Mouse (Mus musculus) CH12.LX (cell line): ENCODE measurements at regions not wholly inside any gene's neighbourhood (a gene's known extent, or its start where the extent isn't known, plus 50 kb on each side); places are given as distances from the start of the nearest gene placed in this dataset.

ENCODE experiments used
- DNase-seq: peaks from one replicate; pipeline ENCODE4 v3.0.0-alpha.2; 2013; ENCODE audit errors: extremely low read depth
- H3K27ac ChIP-seq: 2 replicates; pipeline ENCODE4 v1.5.1; 2012; ENCODE audit warnings: low read depth, mild to moderate bottlenecking, control low read depth, moderate library complexity; ENCODE audit not compliant: insufficient read depth
- H3K27me3 ChIP-seq: replicated peaks from 2 replicates; pipeline ENCODE3; 2012; ENCODE audit warnings: inconsistent platforms
- H3K36me3 ChIP-seq, 2 experiments: replicated peaks in 1 of 2; 2 replicates each; pipeline versions ENCODE3 to v1.6.1; 2012; ENCODE audit warnings: inconsistent platforms in 1 of 2, low read length in 1 of 2, mild to moderate bottlenecking in 1 of 2, mixed read lengths in 1 of 2, moderate library complexity in 1 of 2; ENCODE audit not compliant: control insufficient read depth in 1 of 2, insufficient read depth in 1 of 2
- H3K4me1 ChIP-seq, 2 experiments: 2 replicates each; pipeline ENCODE4 v1.6.1; 2012; ENCODE audit warnings: inconsistent platforms in 1 of 2, moderate library complexity in 1 of 2; ENCODE audit not compliant: insufficient read depth in 2 of 2, control insufficient read depth in 1 of 2
- H3K4me2 ChIP-seq: 2 replicates; pipeline ENCODE4 v1.6.1; 2012; ENCODE audit warnings: low read depth, mild to moderate bottlenecking, control low read depth; ENCODE audit not compliant: poor library complexity, insufficient read depth, severe bottlenecking
- H3K4me3 ChIP-seq, 3 experiments: fragments of 150-350 bp in 1 of 3; sonication (generic) in 1 of 3; replicated peaks in 1 of 3; 2 replicates each; pipeline versions ENCODE3 to v1.5.1; 2011 to 2012; ENCODE audit warnings: low read depth in 2 of 3, low read length in 2 of 3, mild to moderate bottlenecking in 2 of 3, moderate library complexity in 2 of 3, control low read depth in 1 of 3, improper control_type of control experiment in 1 of 3, inconsistent platforms in 1 of 3, mixed read lengths in 1 of 3; ENCODE audit not compliant: poor library complexity in 1 of 3
- H3K79me2 ChIP-seq: replicated peaks from 2 replicates; pipeline ENCODE4 v1.6.1; 2012; ENCODE audit warnings: mild to moderate bottlenecking, moderate library complexity; ENCODE audit not compliant: control insufficient read depth, poor library complexity, insufficient read depth, severe bottlenecking; ENCODE audit errors: extremely low read depth
- H3K9ac ChIP-seq: 2 replicates; pipeline ENCODE4 v1.6.1; 2012; ENCODE audit warnings: low read depth, mild to moderate bottlenecking, control low read depth, moderate library complexity; ENCODE audit not compliant: insufficient read depth
- H3K9me3 ChIP-seq: replicated peaks from 2 replicates; pipeline ENCODE3; 2012; ENCODE audit warnings: low read length, inconsistent platforms, mixed read lengths
- BHLHE40 ChIP-seq: IDR thresholded peaks from 2 replicates; pipeline ENCODE4 v1.6.1; 2011; ENCODE audit warnings: mild to moderate bottlenecking, low read depth, low read length, improper control_type of control experiment
- CHD1 ChIP-seq: IDR thresholded peaks from 2 replicates; pipeline ENCODE4 v1.6.1; 2012; ENCODE audit warnings: low read depth, low read length, improper control_type of control experiment, inconsistent platforms
- CTCF ChIP-seq, 2 experiments: IDR thresholded peaks in 1 of 2; conservative IDR thresholded peaks in 1 of 2; 2 replicates each; pipeline ENCODE4 v1.5.1; 2011 to 2012; ENCODE audit warnings: low read depth in 2 of 2, low read length in 2 of 2, improper control_type of control experiment in 1 of 2, inconsistent platforms in 1 of 2, mild to moderate bottlenecking in 1 of 2, moderate library complexity in 1 of 2
- EP300 ChIP-seq: IDR thresholded peaks from 2 replicates; pipeline ENCODE4 v1.6.1; 2011; ENCODE audit warnings: low read length, improper control_type of control experiment
- JUN ChIP-seq: IDR thresholded peaks from 2 replicates; pipeline ENCODE4 v1.6.1; 2011; ENCODE audit warnings: low read depth, mild to moderate bottlenecking, low read length, improper control_type of control experiment, moderate library complexity; ENCODE audit not compliant: insufficient read depth
- JUND ChIP-seq: conservative IDR thresholded peaks from 2 replicates; pipeline ENCODE4 v1.6.1; 2011; ENCODE audit warnings: low read depth, low read length, improper control_type of control experiment
- MAZ ChIP-seq: IDR thresholded peaks from 2 replicates; pipeline ENCODE4 v1.6.1; 2012; ENCODE audit warnings: low read depth, mild to moderate bottlenecking, inconsistent platforms, low read length, improper control_type of control experiment, moderate library complexity
- NELFE ChIP-seq: IDR thresholded peaks from 2 replicates; pipeline ENCODE4 v1.6.1; 2011; ENCODE audit warnings: low read depth, low read length, improper control_type of control experiment
- POLR2A ChIP-seq: IDR thresholded peaks from 2 replicates; pipeline ENCODE4 v1.6.1; 2011; ENCODE audit warnings: low read depth, mild to moderate bottlenecking, improper control_type of control experiment, low read length
- POLR2AphosphoS2 ChIP-seq: IDR thresholded peaks from 2 replicates; pipeline ENCODE4 v1.6.1; 2011; ENCODE audit warnings: low read depth, low read length, improper control_type of control experiment
- RAD21 ChIP-seq: IDR thresholded peaks from 2 replicates; pipeline ENCODE4 v1.6.1; 2011; ENCODE audit warnings: low read depth, mild to moderate bottlenecking, low read length, improper control_type of control experiment, moderate library complexity
- UBTF ChIP-seq: IDR thresholded peaks from 2 replicates; pipeline ENCODE4 v1.6.1; 2012; ENCODE audit warnings: low read depth, mild to moderate bottlenecking, inconsistent platforms, low read length, improper control_type of control experiment, moderate library complexity
- USF2 ChIP-seq: conservative IDR thresholded peaks from 2 replicates; pipeline ENCODE4 v1.6.1; 2011; ENCODE audit warnings: low read depth, low read length, improper control_type of control experiment
- ZKSCAN1 ChIP-seq: IDR thresholded peaks from 2 replicates; pipeline ENCODE4 v1.6.1; 2012; ENCODE audit warnings: low read depth, inconsistent platforms, low read length, improper control_type of control experiment, borderline replicate concordance
- ZMIZ1 ChIP-seq: IDR thresholded peaks from 2 replicates; pipeline ENCODE4 v1.6.1; 2012; ENCODE audit warnings: low read depth, mild to moderate bottlenecking, inconsistent platforms, low read length, improper control_type of control experiment
- ZNF384 ChIP-seq: IDR thresholded peaks from 2 replicates; pipeline ENCODE4 v1.6.1; 2012; ENCODE audit warnings: low read depth, low read length, improper control_type of control experiment, inconsistent platforms
- dilution Hi-C: fragments of 300-500 bp; cut with MboI; formaldehyde crosslinking; loops from 2 replicates; pipeline ENCODE4 v1.14.3; 2020; ENCODE audit warnings: low sequenced_read_pairs; ENCODE audit not compliant: extremely low pct_unique_long_range_greater_than_20kb, extremely low pct_ligation_motif_present
- in situ Hi-C: fragments of 300-500 bp; cut with MboI; formaldehyde crosslinking; loops from 3 replicates; pipeline ENCODE4 v1.14.3; 2019; ENCODE audit warnings: low sequenced_read_pairs, low pct_ligation_motif_present, low pct_unique_long_range_greater_than_20kb, mixed read lengths

- Histone ChIP-seq H3K79me2 (no peaks in the 10 kb centered on the region), H3K36me3 (no peaks in the 10 kb centered on the region), H3K27ac (no peak overlapping the region), H3K4me1 (no peaks in the 10 kb centered on the region), H3K4me2 (no peak overlapping the region), H3K9me3 (no peaks in the 10 kb centered on the region), H3K9ac (no peak overlapping the region), H3K4me3 (no peak overlapping the region), H3K27me3 (no peaks in the 10 kb centered on the region)
- dilution Hi-C loops, result no loop called here
- TF ChIP-seq ZKSCAN1 (no peak), POLR2AphosphoS2 (no peak), CTCF (conservative IDR thresholded peaks at IDR 0.05 in 1 of 2, IDR thresholded peaks at IDR 0.05 in 1 of 2; ENCODE audit: low read depth in 2 of 2, low read length in 2 of 2) (no peak), BHLHE40 (no peak), CHD1 (no peak)
- no peak for DNase-seq
- in situ Hi-C loops, result no loop called here
Observed at GRCm38 (mm10) chrX:142507475-142507874, 117.1 kb upstream of the Acsl4 start.

- no peaks in the 10 kb centered on the region for H3K9me3 ChIP-seq
- no peak overlapping the region for H3K9ac ChIP-seq
- no peaks in the 10 kb centered on the region for H3K36me3 ChIP-seq
- TF ChIP-seq USF2 (no peak), JUN (no peak), ZKSCAN1 (no peak), RAD21 (no peak), JUND (no peak), POLR2A (no peak), UBTF (no peak), MAZ (no peak), NELFE (no peak), ZNF384 (no peak), ZMIZ1 (no peak), CTCF (conservative IDR thresholded peaks at IDR 0.05 in 1 of 2, IDR thresholded peaks at IDR 0.05 in 1 of 2; ENCODE audit: low read depth in 2 of 2, low read length in 2 of 2) (no peak), CHD1 (no peak), EP300 (no peak)
- TF ChIP-seq, all 38 proteins: peak for 0
- Histone ChIP-seq H3K4me2 (no peak overlapping the region), H3K79me2 (no peaks in the 10 kb centered on the region), H3K27me3 (no peaks in the 10 kb centered on the region), H3K4me3 (no peak overlapping the region), H3K27ac (no peak overlapping the region), H3K4me1 (no peaks in the 10 kb centered on the region)
- dilution Hi-C loops, result no loop called here
- DNase-seq, result no peak
- in situ Hi-C loops, result loop anchor here (5.0 kb wide), 1 partner anchor 144 kb away; no protein-coding TSS in a partner anchor
Observed at GRCm38 (mm10) chrX:142516406-142517131, 126.2 kb upstream of the Acsl4 start.
